Mouse (Mus musculus) adrenal gland, postnatal 10 days (tissue): Measurements from ENCODE around the gene Itpr3. TPM values are rescaled to one million over a fixed set of nuclear protein-coding genes. Genes with fewer than 3 reads are reported as not detected.

Experiments
- DNase-seq: peaks from one replicate; pipeline ENCODE4 v3.0.0; 2021; ENCODE audit warnings: mixed read lengths
- total RNA-seq, 2 experiments: library from RNA; stranded (reverse); gene quantifications; 2 replicates each; pipeline ENCODE4 v1.2.3; 2021

The Itpr3 gene
- total RNA-seq, 2 experiments from 2014 or later = 8.7 to 9.7 TPM

DNA sequence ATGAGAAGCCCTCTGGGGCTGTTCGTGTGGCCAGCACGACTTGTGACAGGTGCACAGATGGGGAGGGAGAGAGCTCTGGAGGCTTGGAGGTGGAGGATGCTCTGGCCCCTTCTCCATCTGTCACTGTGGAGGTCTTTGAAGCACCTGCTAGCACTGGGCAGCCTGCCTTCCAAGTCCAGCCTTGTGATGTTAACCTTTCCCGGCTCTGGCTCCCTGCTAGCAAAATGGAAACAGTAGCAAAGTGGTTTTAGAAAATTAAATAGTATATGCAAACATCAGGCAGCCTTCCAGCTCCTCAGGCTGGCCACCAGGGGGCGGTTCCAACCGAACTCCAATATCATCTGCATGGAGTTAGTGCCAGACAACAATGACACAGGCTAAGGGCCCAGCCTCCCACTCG is 14.5 kb downstream of the Itpr3 start:
- peak; percentile 69 for DNase-seq

GRCm38 (mm10) chr17:27072363-27072762 is 15.3 kb downstream of the Itpr3 start:
- DNase-seq = no peak

DNA sequence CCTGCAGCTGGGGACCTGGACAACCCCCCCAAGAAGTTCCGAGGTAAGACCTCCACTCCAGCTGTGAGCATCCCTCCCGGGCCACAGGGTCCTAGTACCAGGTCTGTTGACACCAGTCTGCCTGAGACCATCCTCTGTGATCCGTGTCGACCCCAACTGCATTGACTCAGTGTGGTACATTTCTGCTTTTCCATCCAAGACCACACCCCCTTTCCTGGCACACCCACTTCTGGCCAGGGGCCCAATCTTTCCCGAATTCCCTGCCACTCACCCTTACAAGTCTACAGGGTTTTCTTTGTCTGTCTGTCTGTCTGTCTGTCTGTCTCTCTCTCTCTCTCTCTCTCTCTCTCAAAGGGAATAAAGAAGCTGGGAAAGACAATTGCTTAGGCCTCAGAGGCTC is 16.0 kb downstream of the Itpr3 start:
- DNase-seq = no peak

DNA sequence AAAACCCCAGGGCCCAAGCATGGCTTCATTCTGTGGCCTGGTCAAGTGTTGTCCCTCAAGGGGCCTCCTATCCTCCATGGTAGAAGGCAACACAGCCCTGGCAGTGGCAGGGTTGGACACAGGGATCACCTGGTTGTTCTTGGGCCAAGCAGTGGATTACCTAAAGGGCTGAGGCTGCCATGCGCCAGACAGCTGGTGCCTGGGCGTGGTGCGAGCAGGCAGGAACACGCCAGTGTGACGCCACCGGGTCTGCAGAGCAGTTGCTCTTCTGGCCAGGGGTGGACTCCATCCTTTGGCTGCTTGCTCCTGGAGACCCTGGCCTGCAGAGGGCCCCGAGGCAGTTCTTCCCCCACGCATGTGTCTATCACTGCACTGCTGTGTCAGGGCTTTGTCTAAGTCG is 16.7 kb downstream of the Itpr3 start:
- DNase-seq = no peak

DNA sequence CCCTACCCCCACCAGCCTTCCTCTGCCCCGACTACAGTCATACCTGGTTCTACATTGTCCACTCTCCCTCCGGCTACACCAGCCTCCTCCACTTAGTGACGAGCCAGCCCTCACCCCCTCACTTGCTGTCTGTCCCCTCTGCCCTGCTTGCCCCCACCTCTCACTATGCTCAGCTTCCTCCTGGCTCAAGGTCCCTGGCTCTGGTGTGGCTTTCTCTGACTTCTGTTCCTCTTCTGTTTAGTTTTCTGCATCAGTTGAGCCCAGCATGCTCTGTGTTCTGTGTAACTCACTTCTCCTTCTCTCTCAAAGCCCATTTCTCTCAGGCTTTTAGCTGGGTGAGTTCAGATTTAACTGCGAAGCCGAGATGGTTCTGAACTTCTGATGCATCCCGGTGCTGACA is 17.1 kb downstream of the Itpr3 start:
- no peak for DNase-seq

DNA sequence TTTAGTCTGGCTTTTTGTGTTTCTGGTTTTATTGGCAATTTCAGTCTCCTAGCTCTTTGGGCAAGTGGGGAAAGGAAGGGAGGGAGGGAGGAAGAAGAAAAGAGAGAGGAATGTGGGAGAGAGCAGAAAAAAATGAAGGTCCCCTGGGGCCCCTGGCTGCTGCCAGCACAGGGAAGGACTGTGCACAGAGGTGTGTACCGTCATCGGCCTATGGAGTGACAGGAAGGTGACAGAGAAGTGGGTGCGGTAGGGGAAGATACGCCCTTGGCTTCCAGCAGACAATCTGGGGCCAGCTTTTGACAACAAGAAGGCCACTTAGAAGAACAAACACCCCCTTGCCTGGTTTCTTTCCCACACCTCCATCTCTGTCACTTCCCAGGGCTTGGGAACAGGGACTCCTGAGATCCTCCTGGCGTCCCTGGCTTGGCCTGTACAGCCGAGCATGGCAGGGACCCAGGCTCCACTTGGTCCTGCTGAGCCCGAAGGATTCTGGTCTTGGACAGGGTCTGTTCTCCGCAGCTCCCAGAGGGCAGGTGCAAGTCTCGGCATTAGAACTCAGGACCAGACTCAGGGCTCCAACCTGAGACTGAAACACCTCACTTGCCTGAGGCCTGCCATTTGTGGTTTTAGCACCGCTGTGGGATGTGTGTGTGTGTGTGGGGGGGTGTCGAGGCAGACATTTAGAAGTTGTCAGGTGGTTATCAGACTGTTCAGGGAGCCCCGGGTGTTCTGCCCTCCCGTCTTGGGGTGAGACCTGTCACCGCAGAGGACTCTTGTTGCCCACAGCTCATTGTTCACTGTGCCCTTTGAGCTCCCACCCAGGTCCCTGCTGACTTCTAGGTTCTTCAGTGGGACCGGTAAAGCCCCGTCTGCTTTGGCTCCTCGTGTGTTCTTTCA is 18.0 kb downstream of the Itpr3 start:
- no peak for DNase-seq

DNA sequence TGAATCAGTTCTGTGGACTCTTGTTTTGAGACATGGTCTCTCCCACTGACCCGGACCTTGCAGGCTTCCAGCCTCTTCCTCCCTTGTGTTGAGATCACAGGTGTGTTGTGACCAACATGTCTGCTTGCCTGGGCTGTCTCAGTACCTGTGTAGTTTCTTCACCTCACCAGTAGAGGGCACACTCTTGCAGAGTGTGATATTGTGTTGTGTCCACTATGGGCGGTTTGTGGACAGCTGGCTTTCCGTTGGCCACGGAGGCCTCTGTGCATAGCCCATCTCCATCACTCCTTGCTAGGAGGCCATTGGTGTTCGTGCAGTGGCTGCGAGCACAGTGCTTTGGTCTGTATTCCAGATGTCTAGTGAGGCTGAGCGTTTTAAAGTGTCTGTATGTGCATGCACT is 20.0 kb downstream of the Itpr3 start:
- DNase-seq = no peak

DNA sequence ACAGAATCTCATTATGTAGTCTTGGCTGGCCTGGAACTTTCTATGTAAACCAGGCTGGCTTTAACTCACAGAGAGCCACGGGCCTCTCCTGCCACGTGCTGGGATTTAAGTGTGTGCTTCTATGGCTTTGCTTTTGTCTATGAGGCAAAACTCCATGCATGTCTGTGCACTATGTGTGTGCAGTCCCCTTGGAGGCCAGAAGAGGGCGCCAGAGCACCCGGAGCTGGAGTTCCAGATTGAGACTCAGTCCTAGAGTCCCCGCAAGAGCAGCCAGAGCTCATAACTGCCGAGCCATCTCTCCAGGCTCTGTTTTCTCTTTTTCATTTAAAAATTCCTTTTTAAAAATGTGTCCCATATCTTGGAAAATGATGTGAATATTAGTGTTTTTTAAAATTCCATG is 20.8 kb downstream of the Itpr3 start:
- no peak for DNase-seq

DNA sequence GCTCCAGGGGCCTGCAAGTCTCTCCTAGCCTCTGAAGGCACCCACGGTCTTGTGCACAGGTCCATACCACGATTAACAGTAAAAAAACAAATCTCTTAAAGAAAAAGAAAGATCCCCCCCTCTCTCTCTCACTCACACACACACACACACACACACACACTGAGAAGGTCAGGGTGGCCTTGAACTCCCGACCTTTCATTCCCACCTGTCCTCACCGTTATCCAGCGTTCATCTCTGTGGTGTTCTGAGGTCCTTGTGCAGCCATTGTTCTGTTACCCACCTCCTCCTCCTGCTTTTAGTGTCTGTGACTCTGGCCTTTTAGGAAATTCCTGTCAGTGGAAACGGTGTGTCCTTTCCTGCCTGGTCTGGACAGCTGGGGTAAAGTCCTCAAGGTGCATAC is 21.4 kb downstream of the Itpr3 start:
- no peak for DNase-seq

DNA sequence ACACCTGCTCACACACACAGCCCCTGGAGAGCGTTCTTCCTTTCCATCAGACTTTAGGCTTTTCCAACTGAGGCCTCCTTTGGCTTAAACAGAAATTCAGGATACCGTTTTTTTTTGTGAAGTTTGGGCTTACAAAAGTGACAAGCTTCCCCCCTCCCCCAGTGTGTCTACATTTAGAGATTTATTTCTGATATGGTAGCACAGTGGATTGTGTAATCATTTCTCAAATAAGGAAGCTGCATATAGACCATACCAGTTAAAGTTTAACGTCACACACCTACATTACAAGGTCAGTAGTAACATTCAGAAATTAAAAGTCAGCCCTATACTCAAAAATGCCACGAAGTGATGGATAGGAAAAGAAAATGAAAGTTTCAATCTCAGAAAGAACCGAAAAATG is 24.8 kb downstream of the Itpr3 start:
- no peak for DNase-seq

GRCm38 (mm10) chr17:27082796-27083195 is 25.7 kb downstream of the Itpr3 start:
- no peak for DNase-seq

DNA sequence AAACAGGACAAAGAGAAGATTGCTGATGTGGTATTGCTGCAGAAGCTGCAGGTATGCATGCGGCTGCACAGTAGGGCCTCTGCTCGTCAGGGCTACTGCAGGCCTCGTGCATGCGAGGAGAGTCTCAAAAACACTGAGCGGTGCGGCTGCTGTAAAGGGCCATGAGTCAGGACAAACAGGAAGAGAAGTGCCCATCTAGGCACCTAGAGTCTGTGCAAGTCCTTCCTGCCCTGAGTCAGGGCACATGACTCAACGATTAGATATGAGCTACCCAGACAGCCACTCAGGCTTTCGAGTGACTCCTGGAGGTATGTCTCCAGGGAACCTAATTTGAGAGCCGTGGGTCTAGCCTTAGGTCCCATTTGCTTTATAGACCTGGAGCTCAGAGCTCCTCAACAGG is 26.5 kb downstream of the Itpr3 start:
- DNase-seq = peak; percentile 30

DNA sequence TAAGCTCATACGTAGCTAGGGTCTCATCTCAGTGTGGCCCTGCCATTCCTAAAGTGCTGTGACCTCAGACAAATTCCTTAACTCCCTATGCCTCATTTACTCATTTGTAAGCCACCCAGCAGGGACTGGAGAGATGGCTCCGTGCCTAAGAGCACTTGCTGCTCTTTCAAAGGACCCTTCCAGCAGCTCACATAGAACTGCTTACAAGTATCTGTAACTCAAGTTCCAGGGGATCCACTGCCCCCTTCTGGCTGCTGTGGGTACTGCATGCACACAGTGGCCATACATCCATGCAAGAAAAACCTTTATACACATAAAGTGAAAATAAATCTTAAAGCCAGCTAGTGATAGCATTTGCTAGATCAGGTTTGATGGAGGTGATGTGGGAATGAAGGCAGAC is 28.6 kb downstream of the Itpr3 start:
- DNase-seq = peak; percentile 74

DNA sequence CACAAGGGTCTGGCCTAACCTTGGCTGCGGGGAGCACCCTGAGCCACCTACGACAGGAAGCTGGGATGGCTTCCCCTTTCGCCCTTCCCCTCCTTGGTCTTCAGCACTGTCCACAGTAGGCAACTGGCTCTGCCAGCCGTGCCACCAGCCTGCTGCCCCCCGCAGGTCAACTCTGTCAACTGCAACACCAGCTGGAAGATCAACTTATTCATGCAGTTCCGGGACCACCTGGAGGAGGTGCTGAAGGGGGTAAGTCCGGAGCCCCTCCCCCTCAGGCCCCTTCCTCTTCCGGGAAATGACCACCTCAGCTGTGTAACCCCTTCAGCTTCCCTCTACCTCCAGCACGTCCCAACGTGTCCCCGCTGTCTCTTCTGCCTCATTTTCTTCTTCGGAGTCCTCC is 30.3 kb downstream of the Itpr3 start:
- peak; percentile 28 for DNase-seq

DNA sequence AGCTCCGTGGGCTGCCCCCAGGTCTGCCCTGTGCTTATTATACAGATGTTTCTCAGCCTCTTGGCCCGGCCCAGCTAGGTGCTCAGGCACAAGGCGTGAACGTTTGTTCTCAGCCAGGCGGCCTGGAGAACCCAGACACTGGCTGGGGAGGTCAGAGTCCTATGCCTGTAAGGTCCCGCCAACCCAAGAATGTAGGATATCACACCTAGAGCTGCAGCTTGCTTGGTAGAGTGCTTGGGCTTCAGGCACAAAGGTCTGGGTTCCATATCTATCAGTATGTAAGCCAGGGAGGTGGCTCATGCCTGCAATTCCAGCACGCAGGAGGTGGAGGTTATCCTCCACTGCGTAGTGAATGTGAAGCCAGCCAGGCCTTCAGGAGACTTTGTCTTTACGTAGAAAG is 33.0 kb downstream of the Itpr3 start:
- no peak for DNase-seq

DNA sequence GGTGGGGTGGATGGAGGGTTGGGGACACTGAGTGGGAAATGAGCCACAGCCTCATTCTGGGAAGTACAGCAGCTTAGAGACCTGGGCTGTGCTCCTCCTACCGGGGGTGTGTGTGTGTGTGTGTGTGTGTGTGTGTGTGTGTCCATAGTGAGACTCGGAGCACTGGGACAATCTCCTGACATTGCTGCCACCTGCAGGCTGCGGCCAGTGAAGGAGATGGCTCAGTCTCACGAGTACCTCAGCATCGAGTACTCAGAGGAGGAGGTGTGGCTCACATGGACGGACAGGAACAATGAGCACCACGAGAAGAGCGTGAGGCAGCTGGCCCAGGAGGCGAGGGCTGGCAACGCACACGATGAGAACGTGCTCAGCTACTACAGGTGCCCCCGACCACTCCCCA is 38.6 kb downstream of the Itpr3 start:
- peak; percentile 53 for DNase-seq

DNA sequence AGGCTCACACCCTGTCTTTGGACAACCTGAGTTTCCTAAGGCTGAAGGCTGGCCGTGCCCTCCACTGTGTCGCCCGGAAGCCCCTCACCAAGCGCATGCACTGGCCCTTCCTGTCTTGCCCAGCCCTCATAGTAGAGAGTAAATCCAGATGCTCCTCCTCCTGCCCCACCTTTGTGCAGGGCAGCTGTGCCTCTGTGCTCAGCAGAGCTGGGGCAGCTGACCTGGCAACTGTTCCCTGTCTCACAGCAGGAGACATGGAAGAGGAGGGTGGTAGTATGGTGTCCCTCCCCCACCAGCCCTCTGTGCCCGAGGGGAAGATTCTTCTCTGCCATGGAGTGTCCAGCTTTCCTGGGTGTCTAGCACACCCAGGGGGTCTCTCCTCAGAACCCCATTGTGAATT is 44.6 kb downstream of the Itpr3 start:
- DNase-seq = no peak

DNA sequence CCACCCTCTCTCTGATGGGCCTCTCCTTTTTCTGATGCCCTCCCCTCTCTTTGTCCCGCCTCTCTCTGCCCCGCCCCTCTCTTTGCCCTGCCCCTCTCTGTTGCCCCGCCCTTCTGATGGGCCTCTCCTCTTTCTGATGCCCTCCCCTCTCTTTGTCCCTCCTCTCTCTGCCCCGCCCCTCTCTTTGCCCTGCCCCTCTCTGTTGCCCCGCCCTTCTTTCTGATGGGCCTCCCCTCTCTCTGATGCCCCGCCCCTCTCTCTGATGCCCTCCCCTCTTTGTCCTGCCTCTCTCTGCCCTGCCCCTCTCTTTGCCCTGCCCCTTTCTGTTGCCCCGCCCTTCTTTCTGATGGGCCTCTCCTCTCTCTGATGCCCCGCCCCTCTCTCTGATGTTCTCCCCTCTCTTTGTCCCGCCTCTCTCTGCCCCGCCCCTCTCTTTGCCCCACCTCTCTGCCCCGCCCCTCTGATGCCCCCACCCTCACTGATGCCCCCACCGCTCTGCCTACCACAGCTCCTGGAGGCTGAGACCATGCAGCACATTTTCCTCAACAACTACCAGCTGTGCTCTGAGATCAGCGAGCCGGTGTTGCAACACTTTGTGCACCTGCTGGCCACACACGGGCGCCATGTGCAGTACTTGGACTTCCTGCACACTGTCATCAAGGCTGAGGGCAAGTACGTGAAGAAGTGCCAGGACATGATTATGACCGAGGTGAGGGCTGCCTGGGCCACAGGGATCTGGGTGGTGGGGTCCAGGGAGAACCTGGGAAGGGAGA is 48.8 kb downstream of the Itpr3 start:
- no peak for DNase-seq

DNA sequence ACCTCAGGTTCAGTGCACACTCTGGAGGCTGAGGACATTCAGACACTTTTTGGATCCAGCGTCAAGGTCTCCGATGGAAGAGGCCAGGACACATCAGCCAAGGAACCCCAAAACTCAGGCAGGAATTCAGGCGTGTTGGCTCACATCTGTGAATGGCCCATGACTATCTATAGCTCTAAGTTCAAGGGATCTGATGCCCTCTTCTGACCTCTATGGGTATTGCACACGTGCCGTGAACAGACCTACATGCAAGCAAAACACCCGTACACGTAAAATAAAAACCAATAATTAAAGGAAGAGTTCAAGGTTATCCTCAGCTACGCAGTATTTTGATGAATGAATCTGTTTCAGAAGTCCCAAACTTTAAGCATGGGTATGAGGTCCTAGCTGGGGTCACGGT is 49.6 kb downstream of the Itpr3 start:
- DNase-seq = no peak

DNA sequence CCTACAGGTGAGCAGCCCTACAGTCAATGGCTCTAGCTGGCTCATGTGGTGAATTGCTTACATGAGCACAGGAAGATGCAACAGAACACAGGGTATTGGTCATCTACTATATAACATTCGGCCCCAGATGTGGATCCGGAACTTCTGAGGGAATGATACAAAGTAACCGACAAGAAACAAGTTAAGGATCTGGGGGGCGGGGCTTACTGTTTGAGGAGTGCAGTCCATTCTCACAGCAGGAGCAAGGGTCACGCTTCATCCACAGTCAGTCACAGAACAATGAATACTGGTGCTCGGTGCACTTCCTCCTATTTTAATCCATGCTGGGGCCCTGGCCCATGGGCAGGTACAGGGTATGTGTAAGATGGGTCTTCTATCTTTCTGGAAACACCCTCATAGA is 50.8 kb downstream of the Itpr3 start:
- DNase-seq = no peak

GRCm38 (mm10) chr17:27110072-27110471 is 53.0 kb downstream of the Itpr3 start:
- no peak for DNase-seq

DNA sequence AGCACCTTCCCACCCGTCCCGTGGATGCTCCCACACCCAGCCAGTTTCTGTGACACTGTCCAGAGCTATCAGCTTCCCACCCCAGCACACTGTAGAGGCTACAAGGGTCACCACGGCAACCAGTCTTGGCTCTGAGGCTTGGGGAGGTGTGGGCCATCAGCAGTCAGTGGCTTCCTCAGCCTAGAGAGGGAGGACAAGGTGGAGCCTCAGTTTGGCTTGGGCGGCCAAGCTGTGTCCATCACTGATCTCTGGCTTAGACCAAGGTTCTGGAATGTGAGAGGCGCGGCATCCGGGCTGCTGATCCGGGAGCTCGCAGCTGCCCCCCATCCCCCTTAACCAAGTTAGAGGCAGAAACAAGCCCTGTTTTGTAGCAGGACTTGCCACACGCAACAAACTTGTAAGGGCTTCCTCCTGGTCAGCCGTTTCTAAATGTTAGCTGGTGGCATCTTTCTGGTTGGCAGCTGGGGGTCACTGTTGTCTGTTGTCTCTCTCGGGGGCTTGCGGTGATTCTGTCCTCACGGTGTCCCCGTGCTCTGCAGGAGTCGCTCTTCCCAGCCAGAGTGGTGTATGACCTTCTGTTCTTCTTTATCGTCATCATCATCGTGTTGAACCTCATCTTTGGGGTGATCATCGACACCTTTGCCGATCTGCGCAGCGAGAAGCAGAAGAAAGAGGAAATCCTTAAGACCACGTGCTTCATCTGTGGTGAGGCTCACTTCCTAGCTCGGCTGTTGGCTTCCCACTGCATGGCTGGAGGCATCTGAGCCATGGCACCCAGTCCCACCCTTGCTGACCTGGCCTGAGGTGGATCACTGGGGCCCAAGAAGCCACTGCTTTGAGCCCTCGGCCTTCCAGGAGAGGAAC is 61.8 kb downstream of the Itpr3 start:
- no peak for DNase-seq

- no peak for DNase-seq
These were observed 62.4 kb downstream of the Itpr3 start for GRCm38 (mm10) chr17:27119540-27119895.
